Mouse (Mus musculus): Measurements from ENCODE around the gene Ttc4. TPM values are rescaled to one million over a fixed set of nuclear protein-coding genes. Genes with fewer than 3 reads are reported as not detected.

The Ttc4 gene
- polyA plus RNA-seq, 1 experiment from 2014 or later = 109 TPM

GRCm38 (mm10) chr4:106613560-106613959, 65.2 kb downstream of the Ttc4 start:
- Histone ChIP-seq H3K9ac (no peak overlapping the region), H3K36me3 (replicated peaks; ENCODE audit: control insufficient read depth, insufficient read depth) (no peaks in the 10 kb centered on the region), H3K4me3 (replicated peaks; ENCODE audit: low read length) (no peak overlapping the region), H3K27ac (no peak overlapping the region), H3K27me3 (ENCODE audit: control insufficient read depth, insufficient read depth, low read length) (no peaks in the 10 kb centered on the region), H3K4me1 (replicated peaks; ENCODE audit: control insufficient read depth, insufficient read depth, low read length) (peaks cover 5% of the 10 kb centered on the region; the same call in 1 of the 2 replicates), H3K4me2 (replicated peaks) (no peak overlapping the region), H3K9me3 (ENCODE audit: control insufficient read depth, low read length) (no peaks in the 10 kb centered on the region)
- ATAC-seq (ENCODE audit: low FRiP score) (no peak), DNase-seq (ENCODE audit: low spot score) (no peak)
- WGBS = 82% methylated on average over 3 of the region's 3 CpGs

DNA sequence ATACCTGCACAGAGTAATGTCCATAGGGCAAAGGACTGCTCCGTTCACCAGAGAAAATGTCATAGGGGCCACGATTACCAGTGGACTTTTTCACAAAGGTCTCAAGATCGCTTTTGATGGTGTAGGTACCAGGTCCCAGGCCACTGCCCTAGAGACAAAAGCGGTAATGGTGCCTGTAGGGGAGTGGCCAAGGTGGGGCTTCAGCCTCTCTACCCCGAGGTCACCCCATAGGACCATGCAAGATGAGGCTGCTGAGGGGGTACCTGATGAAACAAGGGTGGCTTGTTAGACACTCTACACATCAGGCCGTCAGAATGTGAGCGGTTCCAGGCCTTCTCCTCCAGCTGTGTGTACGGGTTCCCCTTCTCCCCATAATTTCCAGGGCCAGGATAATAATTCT, 65.6 kb downstream of the Ttc4 start:
- WGBS = 82% methylated on average over 8 of the region's 8 CpGs
- ATAC-seq (ENCODE audit: low FRiP score) (no peak), DNase-seq (ENCODE audit: low spot score) (no peak)
- Histone ChIP-seq H3K4me2 (replicated peaks) (no peak overlapping the region), H3K4me1 (replicated peaks; ENCODE audit: control insufficient read depth, insufficient read depth, low read length) (peaks cover 5% of the 10 kb centered on the region; the same call in 1 of the 2 replicates), H3K27me3 (ENCODE audit: control insufficient read depth, insufficient read depth, low read length) (no peaks in the 10 kb centered on the region), H3K9me3 (ENCODE audit: control insufficient read depth, low read length) (no peaks in the 10 kb centered on the region), H3K36me3 (replicated peaks; ENCODE audit: control insufficient read depth, insufficient read depth) (no peaks in the 10 kb centered on the region), H3K9ac (no peak overlapping the region), H3K4me3 (replicated peaks; ENCODE audit: low read length) (no peak overlapping the region), H3K27ac (no peak overlapping the region)

Other genes with a start within 250 kb of the Ttc4 start
- 1.7 and 3.4 TPM in 2 replicates for gene Pcsk9, start 214.6 kb downstream of the Ttc4 start, polyA plus RNA-seq (2014; fragmentation: Nextera tagmentation; extraction: Ambion mirVana)
- gene Bsnd, start 186.7 kb downstream of the Ttc4 start, polyA plus RNA-seq (2014; fragmentation: Nextera tagmentation; extraction: Ambion mirVana) = not detected in 2 replicates
- gene Dhcr24, start 117.9 kb downstream of the Ttc4 start, polyA plus RNA-seq (2014; fragmentation: Nextera tagmentation; extraction: Ambion mirVana) = 25.7 and 27.1 TPM in 2 replicates
- gene Lexm, start 61.7 kb downstream of the Ttc4 start, polyA plus RNA-seq (2014; fragmentation: Nextera tagmentation; extraction: Ambion mirVana) = not detected in 2 replicates
- gene Ttc22, start 56.5 kb downstream of the Ttc4 start, polyA plus RNA-seq (2014; fragmentation: Nextera tagmentation; extraction: Ambion mirVana) = 1.6 and 1.9 TPM in 2 replicates
- 10.1 and 11.0 TPM in 2 replicates for gene Pars2, start 27.9 kb downstream of the Ttc4 start, polyA plus RNA-seq (2014; fragmentation: Nextera tagmentation; extraction: Ambion mirVana)
- 0.83 and 1.1 TPM in 2 replicates for gene Mroh7, start 52.0 kb upstream of the Ttc4 start, polyA plus RNA-seq (2014; fragmentation: Nextera tagmentation; extraction: Ambion mirVana)
- not detected in 2 replicates for gene Fam151a, start 54.9 kb upstream of the Ttc4 start, polyA plus RNA-seq (2014; fragmentation: Nextera tagmentation; extraction: Ambion mirVana)
- 2.0 and 2.1 TPM in 2 replicates for gene Acot11, start 126.1 kb upstream of the Ttc4 start, polyA plus RNA-seq (2014; fragmentation: Nextera tagmentation; extraction: Ambion mirVana)
- gene Ssbp3, start 231.8 kb upstream of the Ttc4 start, polyA plus RNA-seq (2014; fragmentation: Nextera tagmentation; extraction: Ambion mirVana) = 93.0 and 100 TPM in 2 replicates